Mouse (Mus musculus): ENCODE data around the gene Trpv3. TPM values are rescaled to one million over a fixed set of nuclear protein-coding genes. Genes with fewer than 3 reads are reported as not detected.

Trpv3 gene
- polyA plus RNA-seq, 1 experiment from 2014 or later, result not detected

GRCm38 (mm10) chr11:73242777-73243176 lies 24.4 kb upstream of the Trpv3 start:
- H3K36me3 ChIP-seq (replicated peaks), result no peaks in the 10 kb centered on the region
- no peak overlapping the region for H3K4me3 ChIP-seq (replicated peaks)
- H3K9ac ChIP-seq, result no peak overlapping the region
- no peaks in the 10 kb centered on the region for H3K27me3 ChIP-seq
- no peak overlapping the region for H3K27ac ChIP-seq
- ATAC-seq (ENCODE audit: low FRiP score), result no peak
- 90% methylated on average over 4 of the region's 4 CpGs for WGBS
- H3K9me3 ChIP-seq, result no peaks in the 10 kb centered on the region
- no peak overlapping the region for H3K4me2 ChIP-seq
- H3K4me1 ChIP-seq, result no peaks in the 10 kb centered on the region

GRCm38 (mm10) chr11:73257362-73257945 lies 9.7 kb upstream of the Trpv3 start:
- Histone ChIP-seq H3K9ac (no peak overlapping the region), H3K36me3 (replicated peaks) (no peaks in the 10 kb centered on the region), H3K27me3 (no peaks in the 10 kb centered on the region), H3K4me3 (replicated peaks) (no peak overlapping the region), H3K27ac (no peak overlapping the region), H3K4me2 (no peak overlapping the region), H3K4me1 (no peaks in the 10 kb centered on the region), H3K9me3 (no peaks in the 10 kb centered on the region)
- no peak for ATAC-seq (ENCODE audit: low FRiP score)
- WGBS, result 83% methylated on average over 4 of the region's 4 CpGs

- no peak overlapping the region for H3K4me2 ChIP-seq
These were observed 8.5 kb upstream of the Trpv3 start for GRCm38 (mm10) chr11:73258664-73259063.

GRCm38 (mm10) chr11:73260457-73260856 lies 6.7 kb upstream of the Trpv3 start:
- Histone ChIP-seq H3K36me3 (replicated peaks) (no peaks in the 10 kb centered on the region), H3K4me1 (no peaks in the 10 kb centered on the region), H3K9me3 (no peaks in the 10 kb centered on the region), H3K9ac (no peak overlapping the region), H3K4me3 (replicated peaks) (no peak overlapping the region), H3K27ac (no peak overlapping the region), H3K27me3 (no peaks in the 10 kb centered on the region), H3K4me2 (no peak overlapping the region)
- no peak for ATAC-seq (ENCODE audit: low FRiP score)
- 72% methylated on average over 3 of the region's 3 CpGs for WGBS

More at GRCm38 (mm10) chr11:73258664-73259063, 8.5 kb upstream of the Trpv3 start:
- Histone ChIP-seq H3K27me3 (no peaks in the 10 kb centered on the region), H3K4me3 (replicated peaks) (no peak overlapping the region), H3K27ac (no peak overlapping the region), H3K4me1 (no peaks in the 10 kb centered on the region), H3K9ac (no peak overlapping the region), H3K36me3 (replicated peaks) (no peaks in the 10 kb centered on the region), H3K9me3 (no peaks in the 10 kb centered on the region)
- ATAC-seq (ENCODE audit: low FRiP score), result no peak

- Histone ChIP-seq H3K4me3 (replicated peaks) (no peak overlapping the region), H3K9me3 (no peaks in the 10 kb centered on the region), H3K9ac (no peak overlapping the region), H3K4me2 (no peak overlapping the region), H3K27me3 (no peaks in the 10 kb centered on the region), H3K27ac (no peak overlapping the region), H3K36me3 (replicated peaks) (no peaks in the 10 kb centered on the region), H3K4me1 (no peaks in the 10 kb centered on the region)
- WGBS, result 89% methylated on average over 1 of the region's 1 CpGs
- no peak for ATAC-seq (ENCODE audit: low FRiP score)
These were observed 5.8 kb upstream of the Trpv3 start for GRCm38 (mm10) chr11:73261385-73261784.

GRCm38 (mm10) chr11:73274821-73275220 lies 7.6 kb downstream of the Trpv3 start:
- Histone ChIP-seq H3K4me1 (no peaks in the 10 kb centered on the region), H3K9ac (no peak overlapping the region), H3K4me2 (no peak overlapping the region), H3K27ac (no peak overlapping the region), H3K9me3 (no peaks in the 10 kb centered on the region), H3K4me3 (replicated peaks) (no peak overlapping the region), H3K36me3 (replicated peaks) (no peaks in the 10 kb centered on the region), H3K27me3 (no peaks in the 10 kb centered on the region)
- no peak for ATAC-seq (ENCODE audit: low FRiP score)
- 35% methylated on average over 2 of the region's 2 CpGs for WGBS

- no peak for ATAC-seq (ENCODE audit: low FRiP score)
- Histone ChIP-seq H3K9me3 (no peaks in the 10 kb centered on the region), H3K9ac (no peak overlapping the region), H3K36me3 (replicated peaks) (no peaks in the 10 kb centered on the region), H3K27ac (no peak overlapping the region), H3K4me3 (replicated peaks) (no peak overlapping the region), H3K4me2 (no peak overlapping the region), H3K4me1 (0 out of 2 replicates have a peak, but pooled peaks cover 2% of the 10 kb centered on the region), H3K27me3 (no peaks in the 10 kb centered on the region)
- 62% methylated on average over 5 of the region's 5 CpGs for WGBS
These were observed 13.5 kb downstream of the Trpv3 start for GRCm38 (mm10) chr11:73280710-73281109.

- peak; percentile 78; the same call in 1 of the 2 replicates for ATAC-seq (ENCODE audit: low FRiP score)
- peak overlapping the region; percentile 53 for H3K4me2 ChIP-seq
- 2% methylated on average over 16 of the region's 16 CpGs for WGBS
- H3K4me3 ChIP-seq (replicated peaks), result peak overlapping the region; percentile 32
- no peak overlapping the region for H3K27ac ChIP-seq
- H3K36me3 ChIP-seq (replicated peaks), result no peaks in the 10 kb centered on the region
- H3K27me3 ChIP-seq, result no peaks in the 10 kb centered on the region
- H3K4me1 ChIP-seq, result 0 out of 2 replicates have a peak, but pooled peaks cover 2% of the 10 kb centered on the region
- H3K9me3 ChIP-seq, result no peaks in the 10 kb centered on the region
- 0 out of 2 replicates have a peak overlapping the region, but pooled peaks have one; percentile 13 for H3K9ac ChIP-seq
These were observed 14.4 kb downstream of the Trpv3 start for GRCm38 (mm10) chr11:73281528-73282027.

GRCm38 (mm10) chr11:73283369-73283768 lies 16.2 kb downstream of the Trpv3 start:
- no peaks in the 10 kb centered on the region for H3K9me3 ChIP-seq
- no peak overlapping the region for H3K4me2 ChIP-seq
- H3K27me3 ChIP-seq, result no peaks in the 10 kb centered on the region
- H3K4me3 ChIP-seq (replicated peaks), result no peak overlapping the region
- H3K9ac ChIP-seq, result no peak overlapping the region
- ATAC-seq (ENCODE audit: low FRiP score), result no peak
- WGBS, result 86% methylated on average over 9 of the region's 9 CpGs
- 0 out of 2 replicates have a peak, but pooled peaks cover 2% of the 10 kb centered on the region for H3K4me1 ChIP-seq
- H3K36me3 ChIP-seq (replicated peaks), result no peaks in the 10 kb centered on the region
- no peak overlapping the region for H3K27ac ChIP-seq

GRCm38 (mm10) chr11:73283926-73284325 lies 16.7 kb downstream of the Trpv3 start:
- Histone ChIP-seq H3K4me2 (no peak overlapping the region), H3K9ac (no peak overlapping the region), H3K27ac (no peak overlapping the region), H3K36me3 (replicated peaks) (no peaks in the 10 kb centered on the region), H3K4me3 (replicated peaks) (no peak overlapping the region), H3K4me1 (0 out of 2 replicates have a peak, but pooled peaks cover 2% of the 10 kb centered on the region), H3K27me3 (no peaks in the 10 kb centered on the region), H3K9me3 (no peaks in the 10 kb centered on the region)
- ATAC-seq (ENCODE audit: low FRiP score), result no peak
- WGBS, result 35% methylated on average over 1 of the region's 1 CpGs

GRCm38 (mm10) chr11:73284351-73284750 lies 17.2 kb downstream of the Trpv3 start:
- Histone ChIP-seq H3K27me3 (no peaks in the 10 kb centered on the region), H3K4me2 (no peak overlapping the region), H3K4me3 (replicated peaks) (no peak overlapping the region), H3K4me1 (0 out of 2 replicates have a peak, but pooled peaks cover 2% of the 10 kb centered on the region), H3K9ac (no peak overlapping the region), H3K27ac (no peak overlapping the region), H3K9me3 (no peaks in the 10 kb centered on the region), H3K36me3 (replicated peaks) (no peaks in the 10 kb centered on the region)
- ATAC-seq (ENCODE audit: low FRiP score), result no peak

GRCm38 (mm10) chr11:73289621-73290020 lies 22.4 kb downstream of the Trpv3 start:
- Histone ChIP-seq H3K9me3 (no peaks in the 10 kb centered on the region), H3K4me3 (replicated peaks) (no peak overlapping the region), H3K36me3 (replicated peaks) (no peaks in the 10 kb centered on the region), H3K4me1 (no peaks in the 10 kb centered on the region), H3K4me2 (no peak overlapping the region), H3K27ac (no peak overlapping the region), H3K9ac (no peak overlapping the region), H3K27me3 (no peaks in the 10 kb centered on the region)
- ATAC-seq (ENCODE audit: low FRiP score), result no peak
- WGBS, result 81% methylated on average over 1 of the region's 1 CpGs

- no peaks in the 10 kb centered on the region for H3K36me3 ChIP-seq (replicated peaks)
- H3K4me3 ChIP-seq (replicated peaks), result no peak overlapping the region
- H3K4me1 ChIP-seq, result peaks cover 6% of the 10 kb centered on the region; the same call in 1 of the 2 replicates
- 13% methylated on average over 2 of the region's 2 CpGs for WGBS
- H3K27ac ChIP-seq, result no peak overlapping the region
- no peaks in the 10 kb centered on the region for H3K9me3 ChIP-seq
- H3K27me3 ChIP-seq, result no peaks in the 10 kb centered on the region
- H3K4me2 ChIP-seq, result no peak overlapping the region
- no peak overlapping the region for H3K9ac ChIP-seq
- no peak for ATAC-seq (ENCODE audit: low FRiP score)
These were observed 35.9 kb downstream of the Trpv3 start for GRCm38 (mm10) chr11:73303123-73303522.

Measured in forebrain, embryonic 12.5 days (tissue).